Mouse (Mus musculus): ENCODE data around the gene Zmiz1. TPM values are rescaled to one million over a fixed set of nuclear protein-coding genes. Genes with fewer than 3 reads are reported as not detected.

The Zmiz1 gene
- polyA plus RNA-seq, 1 experiment from 2014 or later = 23.8 TPM

- no peak overlapping the region for H3K4me2 ChIP-seq
- no peaks in the 10 kb centered on the region for H3K27me3 ChIP-seq
- H3K9me3 ChIP-seq = no peaks in the 10 kb centered on the region
- H3K27ac ChIP-seq = peak overlapping the region; percentile 20; the same call in 1 of the 2 replicates
- no peak overlapping the region for H3K4me3 ChIP-seq
- no peak for ATAC-seq (ENCODE audit: borderline replicate concordance, extremely low read depth, low FRiP score, low TSS enrichment)
- peaks cover 3% of the 10 kb centered on the region; the same call in 1 of the 2 replicates for H3K36me3 ChIP-seq
- peaks cover 74% of the 10 kb centered on the region for H3K4me1 ChIP-seq
- 25% methylated on average over 5 of the region's 5 CpGs for WGBS
- H3K9ac ChIP-seq = no peak overlapping the region
These were observed 53.0 kb downstream of the Zmiz1 start for GRCm38 (mm10) chr14:25511967-25512366.

- Histone ChIP-seq H3K9me3 (no peaks in the 10 kb centered on the region), H3K9ac (no peak overlapping the region), H3K27me3 (no peaks in the 10 kb centered on the region), H3K36me3 (no peaks in the 10 kb centered on the region; the same call in 1 of the 2 replicates), H3K4me3 (no peak overlapping the region), H3K27ac (no peak overlapping the region), H3K4me2 (no peak overlapping the region), H3K4me1 (peaks cover 82% of the 10 kb centered on the region)
- ATAC-seq (ENCODE audit: borderline replicate concordance, extremely low read depth, low FRiP score, low TSS enrichment) = no peak
- WGBS = 50% methylated on average over 6 of the region's 6 CpGs
These were observed 53.8 kb downstream of the Zmiz1 start for GRCm38 (mm10) chr14:25512803-25513202.

- H3K36me3 ChIP-seq = no peaks in the 10 kb centered on the region; the same call in 1 of the 2 replicates
- H3K27me3 ChIP-seq = no peaks in the 10 kb centered on the region
- no peak overlapping the region for H3K4me2 ChIP-seq
- peaks cover 86% of the 10 kb centered on the region for H3K4me1 ChIP-seq
- ATAC-seq (ENCODE audit: borderline replicate concordance, extremely low read depth, low FRiP score, low TSS enrichment) = no peak
- 64% methylated on average over 8 of the region's 8 CpGs for WGBS
- no peak overlapping the region for H3K4me3 ChIP-seq
- no peak overlapping the region for H3K27ac ChIP-seq
- H3K9ac ChIP-seq = no peak overlapping the region
- H3K9me3 ChIP-seq = no peaks in the 10 kb centered on the region
These were observed 54.5 kb downstream of the Zmiz1 start for GRCm38 (mm10) chr14:25513496-25513895.

GRCm38 (mm10) chr14:25514943-25515512, 56.0 kb downstream of the Zmiz1 start:
- no peak overlapping the region for H3K4me3 ChIP-seq
- no peak overlapping the region for H3K9ac ChIP-seq
- 0 out of 2 replicates have a peak overlapping the region, but pooled peaks have one; percentile 8 for H3K27ac ChIP-seq
- no peaks in the 10 kb centered on the region for H3K36me3 ChIP-seq
- no peak for ATAC-seq (ENCODE audit: borderline replicate concordance, extremely low read depth, low FRiP score, low TSS enrichment)
- no peaks in the 10 kb centered on the region for H3K27me3 ChIP-seq
- no peak overlapping the region for H3K4me2 ChIP-seq
- H3K9me3 ChIP-seq = no peaks in the 10 kb centered on the region
- peaks cover 81% of the 10 kb centered on the region for H3K4me1 ChIP-seq
- 43% methylated on average over 2 of the region's 2 CpGs for WGBS

- Histone ChIP-seq H3K36me3 (no peaks in the 10 kb centered on the region), H3K4me1 (peaks cover 81% of the 10 kb centered on the region), H3K4me3 (no peak overlapping the region), H3K9ac (no peak overlapping the region), H3K27ac (0 out of 2 replicates have a peak overlapping the region, but pooled peaks have one; percentile 21), H3K9me3 (no peaks in the 10 kb centered on the region), H3K27me3 (no peaks in the 10 kb centered on the region), H3K4me2 (no peak overlapping the region)
- WGBS = 38% methylated on average over 9 of the region's 9 CpGs
- ATAC-seq (ENCODE audit: borderline replicate concordance, extremely low read depth, low FRiP score, low TSS enrichment) = no peak
These were observed 56.9 kb downstream of the Zmiz1 start for GRCm38 (mm10) chr14:25515924-25516323.

GRCm38 (mm10) chr14:25516640-25517591, 57.9 kb downstream of the Zmiz1 start:
- Histone ChIP-seq H3K4me2 (no peak overlapping the region), H3K27ac (peak overlapping the region; percentile 69)
- WGBS = 19% methylated on average over 13 of the region's 13 CpGs

GRCm38 (mm10) chr14:25518645-25519044, 59.7 kb downstream of the Zmiz1 start:
- no peak for ATAC-seq (ENCODE audit: borderline replicate concordance, extremely low read depth, low FRiP score, low TSS enrichment)
- Histone ChIP-seq H3K27me3 (no peaks in the 10 kb centered on the region), H3K4me1 (peaks cover 71% of the 10 kb centered on the region), H3K27ac (no peak overlapping the region), H3K36me3 (no peaks in the 10 kb centered on the region), H3K9ac (no peak overlapping the region), H3K4me3 (no peak overlapping the region), H3K4me2 (no peak overlapping the region), H3K9me3 (no peaks in the 10 kb centered on the region)
- WGBS = 86% methylated on average over 5 of the region's 5 CpGs

More at GRCm38 (mm10) chr14:25516640-25517591, 57.9 kb downstream of the Zmiz1 start:
- Histone ChIP-seq H3K4me3 (no peak overlapping the region), H3K27me3 (no peaks in the 10 kb centered on the region), H3K4me1 (peaks cover 74% of the 10 kb centered on the region), H3K9me3 (no peaks in the 10 kb centered on the region), H3K9ac (no peak overlapping the region), H3K36me3 (no peaks in the 10 kb centered on the region)
- peak; percentile 56 for ATAC-seq (ENCODE audit: borderline replicate concordance, extremely low read depth, low FRiP score, low TSS enrichment)

- no peak for ATAC-seq (ENCODE audit: borderline replicate concordance, extremely low read depth, low FRiP score, low TSS enrichment)
- Histone ChIP-seq H3K9ac (no peak overlapping the region), H3K9me3 (no peaks in the 10 kb centered on the region), H3K27ac (no peak overlapping the region), H3K4me1 (peaks cover 80% of the 10 kb centered on the region), H3K36me3 (no peaks in the 10 kb centered on the region), H3K4me2 (no peak overlapping the region), H3K27me3 (no peaks in the 10 kb centered on the region), H3K4me3 (no peak overlapping the region)
- 35% methylated on average over 4 of the region's 4 CpGs for WGBS
These were observed 60.7 kb downstream of the Zmiz1 start for GRCm38 (mm10) chr14:25519656-25520055.

GRCm38 (mm10) chr14:25520589-25520988, 61.6 kb downstream of the Zmiz1 start:
- H3K27me3 ChIP-seq = no peaks in the 10 kb centered on the region
- no peaks in the 10 kb centered on the region for H3K36me3 ChIP-seq
- H3K4me1 ChIP-seq = peaks cover 80% of the 10 kb centered on the region
- H3K9ac ChIP-seq = no peak overlapping the region
- ATAC-seq (ENCODE audit: borderline replicate concordance, extremely low read depth, low FRiP score, low TSS enrichment) = no peak
- H3K4me3 ChIP-seq = no peak overlapping the region
- WGBS = 72% methylated on average over 4 of the region's 4 CpGs
- no peaks in the 10 kb centered on the region for H3K9me3 ChIP-seq
- H3K4me2 ChIP-seq = no peak overlapping the region
- H3K27ac ChIP-seq = peak overlapping the region; percentile 29; the same call in 1 of the 2 replicates

- Histone ChIP-seq H3K27me3 (no peaks in the 10 kb centered on the region), H3K4me3 (no peak overlapping the region), H3K27ac (no peak overlapping the region), H3K9me3 (no peaks in the 10 kb centered on the region), H3K4me1 (peaks cover 80% of the 10 kb centered on the region), H3K36me3 (no peaks in the 10 kb centered on the region), H3K4me2 (no peak overlapping the region), H3K9ac (no peak overlapping the region)
- ATAC-seq (ENCODE audit: borderline replicate concordance, extremely low read depth, low FRiP score, low TSS enrichment) = no peak
- 72% methylated on average over 9 of the region's 9 CpGs for WGBS
These were observed 62.0 kb downstream of the Zmiz1 start for GRCm38 (mm10) chr14:25520991-25521390.

- Histone ChIP-seq H3K9ac (no peak overlapping the region), H3K4me2 (no peak overlapping the region), H3K27me3 (no peaks in the 10 kb centered on the region), H3K27ac (no peak overlapping the region), H3K4me1 (peaks cover 79% of the 10 kb centered on the region), H3K4me3 (no peak overlapping the region), H3K9me3 (no peaks in the 10 kb centered on the region), H3K36me3 (no peaks in the 10 kb centered on the region)
- WGBS = 68% methylated on average over 4 of the region's 4 CpGs
- no peak for ATAC-seq (ENCODE audit: borderline replicate concordance, extremely low read depth, low FRiP score, low TSS enrichment)
These were observed 62.5 kb downstream of the Zmiz1 start for GRCm38 (mm10) chr14:25521500-25521899.

- H3K9ac ChIP-seq = no peak overlapping the region
These were observed 63.4 kb downstream of the Zmiz1 start for GRCm38 (mm10) chr14:25522415-25522814.

More at GRCm38 (mm10) chr14:25522415-25522814, 63.4 kb downstream of the Zmiz1 start:
- no peak overlapping the region for H3K4me3 ChIP-seq
- H3K4me2 ChIP-seq = no peak overlapping the region
- H3K27ac ChIP-seq = 0 out of 2 replicates have a peak overlapping the region, but pooled peaks have one; percentile 6
- 44% methylated on average over 4 of the region's 4 CpGs for WGBS
- H3K36me3 ChIP-seq = no peaks in the 10 kb centered on the region
- no peaks in the 10 kb centered on the region for H3K9me3 ChIP-seq
- ATAC-seq (ENCODE audit: borderline replicate concordance, extremely low read depth, low FRiP score, low TSS enrichment) = no peak
- peaks cover 76% of the 10 kb centered on the region for H3K4me1 ChIP-seq
- H3K27me3 ChIP-seq = no peaks in the 10 kb centered on the region

All from lung, embryonic 15.5 days (tissue).